ENCODE assay signal across 48 mouse cellular contexts in the genomic region with DNA sequence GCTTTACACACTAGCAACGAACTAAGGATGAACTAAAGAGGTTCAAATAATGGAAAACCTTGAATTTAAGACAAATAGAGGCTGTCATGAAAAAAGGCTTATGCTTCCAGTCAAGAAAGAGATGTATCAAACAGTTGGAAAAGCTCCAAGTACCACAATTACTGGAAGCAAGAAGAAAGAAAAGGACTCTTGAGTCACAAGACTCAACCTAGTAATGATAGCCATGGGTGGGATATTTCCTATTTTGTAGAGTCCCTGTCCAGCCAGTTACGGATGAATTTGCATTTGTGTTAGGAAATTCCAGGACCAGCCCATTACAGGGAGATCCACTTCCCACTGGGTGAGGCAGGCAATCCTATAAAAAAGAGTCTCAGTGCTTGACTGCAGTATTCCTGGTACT. TPM values are rescaled to one million over a fixed set of nuclear protein-coding genes. Genes with fewer than 3 reads are reported as not detected.
"Had no signal": no experiment of that assay in that cellular context is flagged by ENCODE, and none has a peak within 500 bp of the region (broad histone marks: within the 10 kb centered on the region; RNA-seq: fewer than 3 reads in every experiment).

A gene (plus strand): TSS at position 301 of the 400 bp plus-strand sequence.

- H3K27me3 ChIP-seq: heart, embryonic 12.5 days; heart, embryonic 13.5 days; heart, embryonic 15.5 days; hindbrain, embryonic 12.5 days; hindbrain, embryonic 13.5 days; hindbrain, embryonic 15.5 days; intestine, embryonic 15.5 days; kidney, embryonic 15.5 days had no signal

- H3K9me3 ChIP-seq: heart, embryonic 12.5 days; heart, embryonic 13.5 days; heart, embryonic 15.5 days; hindbrain, embryonic 10.5 days; hindbrain, embryonic 12.5 days; hindbrain, embryonic 13.5 days; hindbrain, embryonic 15.5 days; intestine, embryonic 15.5 days; kidney, embryonic 15.5 days had no signal

- ATAC-seq: hindbrain, embryonic 16.5 days; hindbrain, postnatal 0 days; inflammation-experienced regulatory T-cells, adult 6 months; intestine, embryonic 15.5 days; intestine, embryonic 16.5 days; intestine, postnatal 0 days had no signal

- H3K9ac ChIP-seq: heart, embryonic 12.5 days; heart, embryonic 13.5 days; heart, embryonic 15.5 days; hindbrain, embryonic 12.5 days; hindbrain, embryonic 13.5 days; hindbrain, embryonic 14.5 days; hindbrain, embryonic 15.5 days; intestine, embryonic 15.5 days; kidney, embryonic 15.5 days had no signal

- H3K36me3 ChIP-seq: heart, embryonic 12.5 days; heart, embryonic 13.5 days; heart, embryonic 15.5 days; hindbrain, embryonic 10.5 days; hindbrain, embryonic 12.5 days; hindbrain, embryonic 13.5 days; hindbrain, embryonic 15.5 days; intestine, embryonic 15.5 days; kidney, embryonic 15.5 days had no signal

- H3K27ac ChIP-seq: heart, embryonic 13.5 days; heart, embryonic 15.5 days; hindbrain, embryonic 10.5 days; hindbrain, embryonic 12.5 days; hindbrain, embryonic 13.5 days; hindbrain, embryonic 14.5 days; hindbrain, embryonic 15.5 days; hindbrain, postnatal 0 days; intestine, embryonic 15.5 days; kidney, embryonic 15.5 days; kidney, postnatal 0 days; layer of hippocampus, adult 2 months; left cerebral cortex, adult 2 months had no signal

- H3K4me1 ChIP-seq: heart, embryonic 12.5 days; heart, embryonic 13.5 days; heart, embryonic 15.5 days; hindbrain, embryonic 10.5 days; hindbrain, embryonic 12.5 days; hindbrain, embryonic 13.5 days; hindbrain, embryonic 15.5 days; intestine, embryonic 15.5 days; kidney, embryonic 15.5 days had no signal

- H3K4me2 ChIP-seq: heart, embryonic 11.5 days; heart, embryonic 12.5 days; heart, embryonic 13.5 days; heart, embryonic 15.5 days; hindbrain, embryonic 12.5 days; hindbrain, embryonic 13.5 days; hindbrain, embryonic 14.5 days; hindbrain, embryonic 15.5 days; intestine, embryonic 15.5 days; kidney, embryonic 15.5 days had no signal

- DNase-seq: heart, postnatal 10 days; heart, postnatal 14 days; heart, postnatal 36 days; heart, postnatal 4 days; kidney, adult 11 months; kidney, adult 18-20 months; kidney, adult 2 months; kidney, adult 8-10 months; kidney, adult 9 months; kidney, postnatal 10 days; kidney, postnatal 14 days; kidney, postnatal 36 days; kidney, postnatal 4 days; layer of hippocampus, adult 9-11 months; layer of hippocampus, postnatal 36 days had no signal

- H3K4me3 ChIP-seq: heart, embryonic 12.5 days; heart, embryonic 13.5 days; heart, embryonic 15.5 days; hindbrain, embryonic 10.5 days; hindbrain, embryonic 12.5 days; hindbrain, embryonic 13.5 days; hindbrain, embryonic 15.5 days; intestine, embryonic 15.5 days; kidney, embryonic 15.5 days; layer of hippocampus, adult 2 months; left cerebral cortex, adult 2 months had no signal

RNA-seq across cellular contexts. Expression of the gene that starts here (rescaled TPM):
- total RNA-seq: heart, postnatal 10 days; heart, postnatal 14 days; heart, postnatal 25 days; heart, postnatal 36 days; heart, postnatal 4 days; hematopoietic stem cell, adult 5-6 weeks; hindbrain, postnatal 0 days; layer of hippocampus, adult 18-20 months; layer of hippocampus, adult 2 months; layer of hippocampus, adult 8-10 months; layer of hippocampus, postnatal 10 days; layer of hippocampus, postnatal 14 days; layer of hippocampus, postnatal 25 days; layer of hippocampus, postnatal 36 days; left cerebral cortex, adult 18-20 months; left cerebral cortex, adult 2 months; left cerebral cortex, adult 8-10 months had no signal
- polyA plus RNA-seq: heart, embryonic 11.5 days; heart, embryonic 12.5 days; heart, embryonic 13.5 days; heart, embryonic 14.5 days; heart, embryonic 15.5 days; hindbrain, embryonic 10.5 days; hindbrain, embryonic 13.5 days; hindbrain, embryonic 14.5 days; hindbrain, embryonic 15.5 days; hindbrain, embryonic 16.5 days; inflammation-experienced regulatory T-cells, adult 6 months; intestine, embryonic 14.5 days; intestine, embryonic 15.5 days; intestine, embryonic 16.5 days; intestine, postnatal 0 days; kidney, adult 2 months; kidney, embryonic 14.5 days; kidney, embryonic 15.5 days; kidney, embryonic 16.5 days; kidney, postnatal 0 days; large intestine, adult 2 months had no signal
